Mouse (Mus musculus): Measurements from ENCODE around the gene Nfkbib.

Gene Nfkbib

DNA sequence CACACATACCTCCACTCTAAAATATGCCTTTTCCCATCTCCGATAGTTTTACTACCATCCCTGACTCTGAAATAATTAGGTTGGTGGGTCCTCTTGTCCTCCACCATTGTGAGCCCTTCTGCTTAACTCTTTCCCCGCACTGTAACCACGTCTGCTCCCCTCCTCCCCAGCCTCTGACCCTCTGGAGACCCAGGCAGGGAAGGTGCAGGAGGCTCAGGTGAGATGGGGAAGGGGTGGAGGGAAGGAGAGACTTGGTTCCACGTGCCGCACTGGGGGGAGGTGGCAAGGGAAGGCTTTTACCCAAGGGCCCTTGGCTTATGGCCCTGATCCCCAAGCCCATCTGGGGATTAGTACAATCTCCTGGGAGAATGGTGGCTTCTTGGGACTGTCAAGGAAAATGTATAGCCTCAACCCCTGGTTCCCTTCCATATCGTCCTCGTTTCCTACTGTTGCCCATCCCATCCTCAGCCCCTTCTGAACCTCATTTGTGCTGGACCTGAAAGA is at the start of gene Nfkbib:
Gene Nfkbib, minus strand, starts transcription at position 51 of the 504 bp plus-strand sequence.
- DNase-seq (ENCODE audit: extremely low spot score, low read depth, low spot score), result no peak

DNA sequence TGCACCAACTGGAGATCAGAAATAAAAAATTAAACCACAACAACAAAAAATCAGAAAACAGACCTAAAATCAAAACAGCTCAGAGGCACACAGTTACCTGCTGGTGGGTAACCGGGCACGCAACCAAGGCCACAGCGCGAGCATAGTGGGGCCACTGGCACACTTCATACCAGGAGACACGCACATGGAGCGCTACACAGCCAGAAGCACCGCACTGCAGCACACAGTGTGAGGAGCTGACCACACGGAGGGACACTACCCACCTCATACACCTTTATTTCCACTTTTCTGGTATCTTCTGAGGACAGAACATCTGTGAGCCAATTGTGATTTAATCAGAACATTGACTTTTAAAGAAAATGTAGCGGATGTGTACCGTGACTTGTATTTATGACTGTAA is 49.6 kb upstream of the Nfkbib start:
- no peak for DNase-seq (ENCODE audit: extremely low spot score, low read depth, low spot score)

DNA sequence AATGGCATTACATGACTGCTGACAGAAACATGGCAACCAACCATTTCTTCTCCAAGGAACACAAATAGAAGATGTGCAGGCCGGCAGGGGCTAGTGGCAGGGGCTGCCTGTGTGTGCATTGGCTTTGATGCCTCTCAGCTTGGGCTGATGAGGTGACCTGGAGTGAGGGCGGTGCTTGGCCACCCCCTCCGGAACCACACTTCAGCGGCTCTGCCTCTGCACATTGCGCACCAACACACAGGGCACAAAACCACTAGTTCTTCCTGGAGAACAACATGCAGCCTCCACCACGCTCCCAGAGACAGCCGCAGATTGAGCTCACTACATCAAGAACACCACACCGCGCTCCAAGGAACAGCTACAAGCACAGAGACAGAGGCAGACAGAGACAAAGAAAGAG is 48.9 kb upstream of the Nfkbib start:
- no peak for DNase-seq (ENCODE audit: extremely low spot score, low read depth, low spot score)

DNA sequence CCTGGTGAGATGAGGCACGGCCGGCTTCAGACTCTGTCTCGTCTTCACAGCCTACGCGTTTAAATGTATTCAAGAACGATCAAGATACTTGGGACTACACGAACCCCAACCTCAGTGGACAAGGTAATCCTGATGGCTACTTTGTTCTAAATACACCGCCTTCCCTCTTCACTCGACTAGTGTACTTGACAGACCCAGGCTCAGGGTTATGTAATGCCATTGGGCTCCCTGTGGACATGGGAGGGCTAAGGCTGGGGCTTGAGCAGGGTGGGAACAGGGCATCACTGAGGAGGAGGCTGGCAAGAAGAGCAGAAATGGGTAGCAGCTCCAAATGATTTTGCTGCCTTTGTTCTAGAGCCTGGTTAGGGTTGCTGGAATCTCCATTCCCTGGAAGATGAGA is 47.9 kb upstream of the Nfkbib start:
- no peak for DNase-seq (ENCODE audit: extremely low spot score, low read depth, low spot score)

DNA sequence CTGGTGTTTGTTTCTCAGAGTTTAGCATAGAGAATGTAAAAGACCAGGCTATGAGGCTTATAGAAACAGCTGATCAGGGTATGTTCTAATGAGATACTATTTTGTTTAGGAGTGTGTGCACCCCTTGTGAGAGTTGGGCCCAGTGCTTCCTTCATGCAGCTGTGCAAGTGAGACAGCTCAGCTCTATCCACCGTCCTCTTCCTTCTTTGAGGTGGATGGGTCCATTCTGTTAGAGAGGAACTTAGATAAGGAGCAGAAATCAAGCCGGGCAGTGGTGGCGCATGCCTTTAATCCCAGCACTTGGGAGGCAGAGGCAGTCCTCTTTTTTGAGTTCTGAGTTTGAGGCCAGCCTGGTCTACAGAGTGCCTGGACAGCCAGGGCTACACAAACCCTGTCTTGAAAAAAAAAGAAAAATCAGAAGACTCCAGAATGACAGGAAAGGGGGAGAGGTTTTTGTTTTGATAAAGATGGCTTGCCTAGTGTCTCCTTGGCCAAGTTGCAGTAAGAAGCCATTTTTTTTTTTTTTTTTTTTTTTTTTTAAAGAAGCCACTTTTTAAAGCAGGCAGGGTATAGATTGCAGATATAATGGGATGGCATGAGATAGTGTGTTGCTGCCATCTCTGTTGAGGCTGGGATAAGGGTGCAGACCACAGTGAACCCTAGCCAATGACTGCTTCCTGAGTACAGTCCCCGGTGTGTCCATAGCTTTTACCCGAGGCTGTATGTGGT is 47.2 kb upstream of the Nfkbib start:
- no peak for DNase-seq (ENCODE audit: extremely low spot score, low read depth, low spot score)

DNA sequence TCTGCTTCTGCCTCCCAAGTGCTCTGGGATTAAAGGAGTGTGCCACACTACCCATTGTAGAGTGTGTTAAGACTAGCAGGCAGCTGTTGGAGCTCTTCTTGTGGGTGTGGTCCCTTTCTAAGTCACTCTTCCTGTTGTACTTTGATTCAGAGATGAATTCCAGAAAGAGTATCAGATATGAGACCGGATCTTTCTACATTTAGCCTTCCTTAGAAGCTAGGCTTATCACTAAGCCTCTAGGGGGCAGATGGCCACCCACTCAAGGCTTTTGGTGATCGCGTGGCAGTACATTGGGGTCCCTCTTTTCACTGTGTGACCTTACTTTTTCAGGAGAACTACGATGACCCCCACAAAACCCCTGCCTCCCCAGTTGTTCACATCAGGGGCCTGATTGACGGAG is 45.6 kb upstream of the Nfkbib start:
- no peak for DNase-seq (ENCODE audit: extremely low spot score, low read depth, low spot score)

DNA sequence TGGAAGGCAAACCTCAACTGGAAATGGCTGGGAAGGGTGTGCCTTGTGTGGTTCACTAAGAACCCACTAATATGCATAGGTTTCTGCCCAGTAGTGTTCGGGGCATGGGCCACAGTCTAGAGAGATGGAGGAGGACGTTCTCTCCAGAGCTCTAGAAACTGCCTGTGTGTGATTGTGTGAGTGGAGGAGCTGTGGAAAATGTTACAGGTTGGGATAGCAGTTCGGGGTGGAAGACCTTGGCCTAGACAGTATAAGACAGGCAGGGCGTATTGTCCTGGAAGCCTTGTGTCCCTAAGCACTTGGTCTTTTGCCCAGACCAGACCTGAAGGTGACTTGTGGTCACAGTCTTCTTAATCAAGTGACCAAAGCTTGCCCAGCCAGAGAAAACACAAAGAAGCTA is 45.1 kb upstream of the Nfkbib start:
- no peak for DNase-seq (ENCODE audit: extremely low spot score, low read depth, low spot score)

DNA sequence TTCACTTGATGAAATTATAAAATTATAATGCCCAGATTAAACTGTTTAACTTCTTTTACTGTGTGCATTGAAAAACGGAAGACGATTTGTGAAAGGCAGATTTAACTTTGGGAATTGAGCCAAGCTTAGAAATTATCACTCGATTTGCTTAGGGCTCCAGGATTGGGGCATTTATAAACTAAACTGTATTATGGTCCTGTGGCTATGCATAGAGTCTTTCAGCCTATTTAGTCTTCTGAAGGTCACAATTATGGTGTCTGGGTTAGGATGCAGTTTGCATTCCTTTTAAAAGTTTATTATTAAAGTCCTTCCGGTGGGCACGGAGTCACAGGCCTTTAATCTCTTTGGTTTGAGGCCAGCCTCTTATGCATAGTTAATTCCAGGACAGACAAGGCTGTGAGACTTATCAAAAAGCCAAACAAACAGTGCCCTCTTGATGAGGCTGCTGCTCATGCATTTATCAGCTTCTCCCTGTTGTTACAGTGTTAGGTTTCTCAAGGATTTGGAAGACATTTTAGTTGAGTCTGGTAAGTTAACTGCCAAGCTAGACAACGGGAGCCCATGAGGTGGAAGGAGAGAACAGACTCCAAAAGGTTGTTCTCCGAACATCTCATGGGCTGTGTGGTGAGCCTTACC is 44.4 kb upstream of the Nfkbib start:
- no peak for DNase-seq (ENCODE audit: extremely low spot score, low read depth, low spot score)

DNA sequence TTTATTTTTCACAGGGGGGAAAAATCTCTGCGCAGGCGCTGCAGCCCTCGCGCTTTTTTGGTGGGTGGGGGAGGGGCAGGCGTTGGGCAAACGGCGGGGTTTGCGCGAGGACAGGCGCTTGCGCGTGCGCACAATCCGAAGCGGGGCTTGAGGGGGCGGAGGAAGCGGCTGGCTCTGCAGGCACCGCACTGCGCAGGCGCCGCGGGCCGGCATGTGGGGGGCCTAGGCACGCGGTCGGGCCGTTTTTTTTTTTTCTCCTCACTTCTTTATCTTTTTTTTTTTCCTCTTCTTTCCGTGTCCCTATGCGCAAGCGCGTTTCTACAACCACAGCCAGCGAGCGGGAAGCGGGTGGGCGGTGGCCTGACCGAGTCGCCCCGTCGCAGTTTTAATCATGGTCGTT is 43.9 kb upstream of the Nfkbib start:
- no peak for DNase-seq (ENCODE audit: extremely low spot score, low read depth, low spot score)

DNA sequence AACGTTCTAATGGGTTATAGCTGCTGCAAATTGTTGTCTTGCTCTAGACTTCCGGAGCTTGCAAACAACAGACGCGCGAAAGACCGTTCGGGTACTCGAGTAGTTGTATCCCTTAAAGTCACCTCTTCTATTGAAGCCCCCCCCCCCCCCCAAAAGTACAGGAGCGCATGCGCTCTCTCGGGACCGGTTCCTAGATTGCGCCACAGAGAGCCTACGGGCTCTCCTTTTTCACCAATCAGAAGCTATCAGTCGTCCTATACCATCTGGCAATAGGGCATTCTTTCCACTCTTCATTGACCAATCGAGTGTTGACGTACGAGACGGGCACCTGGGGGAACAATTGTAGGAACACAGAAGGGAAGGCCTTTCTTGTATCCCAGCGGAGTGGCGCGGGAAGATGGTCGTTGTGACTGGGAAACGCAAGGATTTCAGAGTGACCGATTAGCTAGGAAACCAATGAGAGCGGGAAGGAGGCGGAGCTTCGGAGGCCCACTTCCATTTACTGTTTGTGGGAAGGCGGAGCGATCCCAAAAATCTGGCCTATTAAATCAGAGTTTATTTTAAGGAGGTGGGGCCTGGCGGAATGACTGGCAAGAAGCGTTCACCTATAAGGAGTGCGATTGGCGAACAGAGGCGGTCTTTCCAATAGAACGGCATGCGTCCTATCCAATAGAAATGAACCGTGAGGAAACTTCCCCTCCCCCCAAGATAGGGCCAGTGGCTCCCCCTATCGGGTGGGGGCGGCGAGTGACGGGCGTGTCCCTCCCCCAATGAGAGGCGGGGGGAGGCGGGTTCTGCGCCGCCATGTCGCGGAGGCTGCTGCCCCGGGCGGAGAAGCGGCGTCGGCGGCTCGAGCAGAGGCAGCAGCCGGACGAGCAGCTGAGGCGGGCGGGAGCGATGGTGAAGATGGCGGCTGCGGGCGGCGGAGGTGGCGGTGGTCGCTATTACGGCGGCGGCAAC is 43.1 kb upstream of the Nfkbib start:
- peak; percentile 99 for DNase-seq (ENCODE audit: extremely low spot score, low read depth, low spot score)

DNA sequence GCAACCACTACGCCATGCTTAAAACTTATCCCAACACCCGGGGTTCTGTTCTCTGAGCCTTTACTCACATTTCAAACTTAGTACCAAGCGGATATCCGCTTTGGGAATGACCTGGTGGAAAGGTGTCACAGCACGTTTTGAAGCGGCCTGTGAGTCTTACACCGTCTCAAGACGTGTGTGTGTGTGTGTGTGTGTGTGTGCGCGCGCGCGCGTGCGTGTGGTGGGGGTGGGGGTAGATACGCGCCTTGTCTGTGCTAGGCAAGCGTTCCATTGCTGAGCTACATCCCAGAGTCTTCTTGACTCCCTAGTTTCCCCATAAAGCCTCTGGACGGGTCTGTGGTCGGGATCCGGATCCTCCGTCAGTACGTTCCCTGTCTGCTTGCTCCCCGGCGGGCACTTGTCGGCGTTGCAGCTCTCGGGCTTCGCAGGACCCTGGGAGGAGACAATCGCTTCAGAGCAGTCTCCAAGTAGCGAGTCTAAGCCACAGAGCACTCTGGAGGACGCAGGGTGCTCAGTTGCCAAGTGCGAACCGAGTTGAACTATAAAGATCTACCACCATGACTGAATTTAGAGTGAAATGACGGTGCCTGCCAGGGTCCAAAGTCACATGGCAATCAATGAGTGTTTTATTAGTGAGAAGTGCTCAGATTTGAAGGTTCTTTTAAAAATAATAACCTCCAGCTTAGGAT is 42.2 kb upstream of the Nfkbib start:
- DNase-seq (ENCODE audit: extremely low spot score, low read depth, low spot score), result no peak

DNA sequence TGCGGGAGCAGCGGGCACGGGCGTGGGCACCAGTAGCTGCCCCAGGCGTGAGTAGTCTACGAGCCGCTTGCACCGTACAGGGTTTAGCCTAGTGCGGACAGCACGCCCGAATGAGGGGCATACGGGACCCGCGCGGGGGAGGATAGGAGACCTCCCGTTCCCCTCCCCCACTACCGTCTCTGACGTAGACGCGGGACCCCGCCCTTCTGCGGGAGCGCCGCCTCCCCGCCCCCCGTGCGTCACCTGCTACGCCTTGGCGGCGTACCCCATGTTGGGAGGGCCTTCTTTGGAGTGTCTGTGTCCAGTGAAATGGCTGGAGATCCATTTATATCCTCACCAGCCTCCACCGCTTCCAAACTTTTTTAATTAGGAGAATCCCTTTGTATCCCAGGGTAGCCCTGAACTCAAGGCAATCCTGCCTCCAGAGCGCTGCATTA is 41.7 kb upstream of the Nfkbib start:
- peak; percentile 72 for DNase-seq (ENCODE audit: extremely low spot score, low read depth, low spot score)

DNA sequence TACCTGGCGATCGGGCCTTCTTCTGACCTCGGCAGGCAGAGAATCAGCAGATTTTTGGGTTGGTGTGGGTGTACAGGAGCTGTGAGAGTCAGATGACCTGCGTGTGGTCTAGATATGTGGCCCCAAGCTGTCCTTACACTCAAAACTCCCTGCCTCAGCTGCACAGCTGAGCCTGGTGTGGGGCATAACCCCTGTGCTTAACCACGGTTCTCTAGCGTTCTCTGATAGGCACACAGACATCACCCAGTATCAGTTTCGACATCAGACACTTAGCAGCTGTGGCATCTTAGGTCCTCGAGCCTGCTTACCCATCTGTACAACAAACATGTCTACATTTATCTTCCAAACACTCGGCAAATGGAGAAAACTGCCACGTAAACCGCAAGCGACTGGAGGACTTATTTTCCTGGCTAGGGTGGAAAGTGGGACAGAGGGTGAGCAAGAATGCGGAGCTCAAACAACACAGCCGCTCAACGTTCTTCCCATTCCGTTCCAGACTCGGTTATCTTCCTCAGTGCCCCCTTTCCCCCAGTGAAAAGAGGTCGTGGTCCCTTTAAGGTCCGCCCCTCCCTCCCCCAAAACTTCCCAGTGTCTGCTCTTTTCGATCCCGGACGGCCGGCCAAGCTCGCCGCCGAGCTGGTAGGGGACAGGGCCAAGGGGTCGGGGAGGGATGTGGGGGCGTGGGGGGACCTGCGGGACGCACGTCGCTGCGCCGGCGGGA is 41.1 kb upstream of the Nfkbib start, which contains the start of gene Hnrnpl:
Gene Hnrnpl, plus strand, starts transcription at position 321 of the 721 bp plus-strand sequence.
- no peak for DNase-seq (ENCODE audit: extremely low spot score, low read depth, low spot score)

DNA sequence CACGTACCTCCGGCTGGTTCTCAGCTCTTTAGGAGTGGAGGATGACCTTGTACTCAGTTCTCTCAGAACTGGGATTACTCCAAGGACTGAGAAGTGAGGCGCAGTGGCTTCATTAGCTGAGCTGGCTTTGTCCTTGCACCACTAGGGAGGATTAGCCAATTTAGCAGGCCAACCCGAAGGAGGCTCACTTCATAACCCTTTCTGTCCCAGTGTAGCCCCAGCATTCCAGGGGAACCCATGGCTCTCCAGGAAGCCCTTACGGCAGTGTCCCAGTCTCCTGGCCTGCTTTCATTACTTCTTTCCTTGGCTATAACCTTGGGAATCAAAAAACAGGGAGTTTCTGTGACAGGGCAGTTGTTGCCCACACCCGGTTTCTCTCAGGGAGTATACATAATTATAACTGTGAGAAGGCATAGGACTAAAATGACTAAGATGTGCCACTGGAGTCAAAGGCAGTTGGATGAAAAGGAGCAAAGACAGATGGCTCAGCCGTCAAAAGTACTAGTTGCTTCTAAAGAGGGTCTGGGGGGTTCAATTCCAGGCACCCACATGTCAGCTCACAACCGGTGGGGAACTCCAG is 40.4 kb upstream of the Nfkbib start:
- DNase-seq (ENCODE audit: extremely low spot score, low read depth, low spot score), result no peak

DNA sequence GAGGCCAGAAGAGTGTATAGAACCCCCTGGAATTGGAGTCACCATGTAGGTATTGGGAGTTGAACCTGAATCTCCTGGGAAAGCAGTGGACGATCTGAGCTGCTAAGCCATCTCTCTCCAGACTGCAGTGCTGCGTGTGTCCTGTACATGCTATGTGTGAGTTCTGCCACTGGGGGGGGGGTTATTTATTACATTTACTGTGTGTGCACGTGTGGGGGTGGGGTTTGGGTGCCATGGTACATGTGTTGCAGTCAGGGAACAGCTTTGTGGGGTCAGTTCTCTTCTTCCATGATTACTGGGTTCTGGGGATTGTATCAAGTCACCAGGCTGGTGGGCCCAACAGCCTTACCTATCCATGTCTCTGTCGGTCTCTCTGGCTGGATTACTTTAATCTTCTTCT is 39.6 kb upstream of the Nfkbib start:
- DNase-seq (ENCODE audit: extremely low spot score, low read depth, low spot score), result no peak

DNA sequence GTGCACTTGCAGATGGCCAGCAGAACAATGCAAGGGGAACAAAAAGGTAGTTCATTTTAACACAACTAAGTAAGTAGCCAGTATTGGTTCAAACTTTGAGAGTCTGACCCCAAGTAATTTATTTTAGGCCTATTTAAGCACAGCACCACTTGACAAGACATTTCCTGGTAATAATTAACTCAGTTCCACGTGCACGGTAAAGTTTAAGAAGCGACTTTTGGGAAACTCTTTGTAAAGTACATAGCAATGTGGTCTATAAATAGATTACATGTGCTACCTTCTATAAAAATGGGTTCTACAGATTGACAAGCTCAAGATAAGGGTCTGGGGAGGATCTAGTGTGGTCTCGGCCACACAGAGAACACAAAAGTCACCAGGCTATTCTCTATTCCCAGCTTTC is 36.4 kb upstream of the Nfkbib start:
- DNase-seq (ENCODE audit: extremely low spot score, low read depth, low spot score), result no peak

DNA sequence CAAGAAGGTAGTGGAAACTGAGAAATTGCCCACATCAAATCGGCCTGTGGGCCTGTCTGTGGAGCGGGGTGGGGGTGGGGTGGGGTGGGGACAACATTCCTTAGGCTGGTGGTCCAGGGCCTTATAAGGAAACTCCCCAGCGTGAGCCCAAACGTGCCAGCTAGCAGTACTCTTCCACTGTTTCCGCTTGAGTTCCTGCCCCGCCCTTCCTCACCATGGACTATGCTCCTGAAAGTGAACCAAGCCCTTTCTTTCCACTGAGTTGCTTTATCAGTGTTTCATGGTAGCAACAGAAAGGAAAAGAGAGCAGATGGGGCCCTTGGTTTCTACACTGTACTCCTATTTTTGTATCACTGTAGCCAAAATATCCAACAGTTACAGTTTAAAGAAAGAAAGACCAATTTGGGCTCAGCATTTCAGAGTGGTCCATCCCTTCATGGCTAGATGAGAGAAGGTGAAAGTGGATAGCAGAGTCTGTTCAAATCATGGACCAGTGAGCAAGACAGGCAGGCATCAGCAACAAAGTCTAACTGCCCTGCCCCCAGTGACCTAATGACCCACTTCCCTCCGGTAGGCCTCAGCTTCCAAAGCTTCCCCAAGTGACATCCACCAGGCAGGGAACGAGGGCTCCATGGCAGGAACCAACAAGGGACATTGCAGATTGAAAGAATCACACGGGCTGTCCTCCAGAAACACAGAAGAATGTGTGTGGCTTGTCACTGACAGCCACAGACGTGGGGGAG is 35.7 kb upstream of the Nfkbib start:
- no peak for DNase-seq (ENCODE audit: extremely low spot score, low read depth, low spot score)

DNA sequence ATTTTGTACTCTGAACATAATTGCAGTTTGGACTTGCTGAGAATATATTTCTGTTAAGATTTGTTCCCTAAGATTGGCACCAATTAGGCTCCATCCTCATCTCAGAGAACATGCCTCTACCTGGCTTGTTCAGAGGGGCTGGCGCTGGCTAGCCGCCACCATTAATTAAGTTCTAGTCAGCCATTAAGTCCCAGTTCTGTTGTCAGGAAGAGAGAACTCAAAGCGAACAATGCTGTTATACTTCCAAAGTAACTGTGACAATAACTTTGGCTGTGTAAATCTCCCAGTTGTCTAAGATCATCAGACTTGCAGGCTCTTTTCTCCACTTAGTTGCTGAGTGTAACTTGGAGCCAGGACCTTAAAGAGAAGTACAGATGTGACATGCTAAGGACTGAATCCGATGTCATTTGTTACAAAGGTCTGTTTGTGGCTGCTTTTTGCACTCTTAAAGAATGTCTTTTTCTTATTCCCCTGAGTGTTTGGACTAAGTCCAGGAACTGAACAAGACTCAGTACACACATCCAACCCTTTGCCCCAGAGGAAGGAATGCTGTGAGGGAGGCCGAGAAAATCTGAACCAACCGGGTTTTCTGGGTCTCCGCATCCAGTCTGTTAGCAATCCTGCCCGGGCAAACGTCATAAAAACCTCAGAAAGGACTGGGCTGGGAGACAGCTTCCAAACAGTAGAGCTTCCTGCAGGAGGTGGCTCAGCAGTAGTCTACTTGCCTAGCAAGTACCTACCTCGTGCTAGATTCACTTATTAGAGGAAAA is 34.8 kb upstream of the Nfkbib start:
- DNase-seq (ENCODE audit: extremely low spot score, low read depth, low spot score), result no peak

All from hindlimb bud, embryonic 11.5 days (tissue).